Mouse (Mus musculus) neural tube, embryonic 14.5 days (tissue): ENCODE measurements around the gene Aasdhppt. TPM values are rescaled to one million over a fixed set of nuclear protein-coding genes. Genes with fewer than 3 reads are reported as not detected.

ENCODE experiments used
- ATAC-seq: fragments of 200-750 bp; cut with Nextera tagmentation; 2 replicates; pipeline ENCODE4 v1.8.0; 2017; ENCODE audit warnings: low read depth, mild to moderate bottlenecking, moderate TSS enrichment, moderate library complexity
- H3K27ac ChIP-seq: fragments of 300-500 bp; sonication (generic); 2 replicates; pipeline ENCODE4 v1.5.1; 2014; ENCODE audit warnings: low read depth, mild to moderate bottlenecking, control low read depth, low read length, moderate library complexity, mixed read lengths
- H3K27me3 ChIP-seq: fragments of 300-500 bp; sonication (generic); 2 replicates; pipeline ENCODE4 v1.6.1; 2014; ENCODE audit warnings: low read length; ENCODE audit not compliant: control insufficient read depth, insufficient read depth
- H3K36me3 ChIP-seq: fragments of 300-500 bp; sonication (generic); 2 replicates; pipeline ENCODE4 v1.6.1; 2014; ENCODE audit warnings: low read length, mixed read lengths; ENCODE audit not compliant: control insufficient read depth, insufficient read depth
- H3K4me1 ChIP-seq: fragments of 300-500 bp; sonication (generic); 2 replicates; pipeline ENCODE4 v1.6.1; 2014; ENCODE audit warnings: low read length; ENCODE audit not compliant: control insufficient read depth, insufficient read depth
- H3K4me2 ChIP-seq: fragments of 300-500 bp; sonication (generic); 2 replicates; pipeline ENCODE4 v1.6.1; 2014; ENCODE audit warnings: mild to moderate bottlenecking, low read depth, low read length, control low read depth
- H3K4me3 ChIP-seq: fragments of 300-500 bp; sonication (generic); 2 replicates; pipeline ENCODE4 v1.5.1; 2014; ENCODE audit warnings: low read depth, low read length, control low read depth, mixed read lengths
- H3K9ac ChIP-seq: fragments of 300-500 bp; sonication (generic); replicated peaks from 2 replicates; pipeline ENCODE4 v1.6.1; 2014; ENCODE audit warnings: low read depth, mild to moderate bottlenecking, control low read depth, low read length, mixed read lengths
- H3K9me3 ChIP-seq: fragments of 300-500 bp; sonication (generic); 2 replicates; pipeline ENCODE4 v1.6.1; 2016; ENCODE audit warnings: low read length; ENCODE audit not compliant: control insufficient read depth
- WGBS: fragments of 180-500 bp; shearing (Covaris S2); extraction: QIAGEN DNeasy Blood & Tissue Kit; methylation state at CpG from one replicate; pipeline ENCODE4 v1.1.7; 2014; 5-methylcytosine and 5-hydroxymethylcytosine counted together
- polyA plus RNA-seq: library from polyadenylated mRNA; unstranded; fragments of >200 nt; fragmentation: Nextera tagmentation; extraction: Ambion mirVana; gene quantifications from 2 replicates; pipeline ENCODE4 v1.2.1, GENCODE M21; 2014

Gene Aasdhppt
- 35.7 and 37.3 TPM in 2 replicates for polyA plus RNA-seq

DNA sequence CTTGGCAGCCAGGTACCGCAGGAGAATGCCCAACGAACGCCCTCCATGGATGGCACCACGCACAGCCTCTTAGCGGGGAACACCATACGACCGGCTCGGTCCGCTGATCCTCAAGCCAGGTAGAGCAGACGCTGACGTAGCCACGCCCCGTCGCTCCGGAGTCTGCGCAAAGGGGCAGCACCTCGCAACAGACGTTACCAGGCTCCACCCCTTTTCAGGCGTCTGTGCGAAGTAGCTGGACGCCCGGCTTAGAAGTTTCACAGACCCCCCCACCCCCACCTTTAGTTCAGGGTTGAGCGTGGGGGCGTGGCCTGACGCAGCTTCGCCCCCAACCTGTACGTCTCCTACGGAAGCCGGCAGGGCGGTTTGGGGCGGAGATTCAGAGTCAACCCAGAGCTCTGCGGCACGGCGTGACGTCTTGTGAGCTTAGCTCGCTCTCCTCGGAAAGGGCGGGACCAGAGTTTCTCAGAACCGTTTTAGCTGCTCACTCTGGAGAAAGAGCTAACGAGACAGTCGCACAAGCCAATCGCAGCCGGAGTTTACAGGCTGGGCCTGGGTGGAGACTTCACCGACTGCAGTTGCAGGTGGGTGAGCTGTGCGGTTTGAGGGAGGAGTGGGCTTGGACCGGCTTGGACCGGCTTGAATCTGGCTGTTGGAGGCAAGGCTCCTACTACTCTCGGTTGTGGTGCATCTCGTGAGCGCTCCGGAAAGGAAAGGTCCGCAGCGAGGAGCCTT, at the start of gene Aasdhppt, which contains the start of gene Kbtbd3:
Gene Aasdhppt, minus strand, starts transcription at position 121 of the 735 bp plus-strand sequence.
Gene Kbtbd3, plus strand, starts transcription at position 483 of the 735 bp plus-strand sequence.
- H3K9ac ChIP-seq, result peak within 1 kb of the TSS; percentile 75
- peak within 1 kb of the TSS; percentile 68 for H3K4me3 ChIP-seq
- peak within 1 kb of the TSS; percentile 75 for H3K4me2 ChIP-seq
- ATAC-seq, result peak; percentile 98
- WGBS, result under 1% methylated on average over 53 of the region's 53 CpGs
- no peaks in the 10 kb centered on the region for H3K36me3 ChIP-seq
- peak within 1 kb of the TSS; percentile 88 for H3K27ac ChIP-seq
- H3K4me1 ChIP-seq, result peaks cover 8% of the 10 kb centered on the region; the same call in 1 of the 2 replicates
- H3K9me3 ChIP-seq, result no peaks in the 10 kb centered on the region
- H3K27me3 ChIP-seq, result no peaks in the 10 kb centered on the region

DNA sequence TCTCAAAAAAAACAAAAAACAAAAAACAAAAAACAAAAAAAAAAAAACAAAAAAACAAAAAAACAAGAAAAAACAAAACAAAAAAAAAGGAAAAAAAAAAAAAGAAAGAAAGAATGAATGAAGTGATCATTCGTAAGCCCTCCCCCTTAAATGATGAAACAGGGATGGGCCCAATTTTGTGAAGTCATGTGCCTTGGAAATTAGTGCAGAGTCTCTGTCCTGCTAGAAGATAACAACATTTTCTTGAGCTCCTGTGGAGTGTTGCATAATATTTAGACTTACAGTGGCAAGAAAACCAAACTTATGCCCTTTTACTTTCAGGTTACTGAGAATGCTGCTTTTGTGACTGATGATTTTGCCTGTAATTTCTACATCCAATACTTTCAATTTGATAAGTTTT, 43.9 kb upstream of the Aasdhppt start:
- H3K36me3 ChIP-seq, result no peaks in the 10 kb centered on the region
- no peak overlapping the region for H3K27ac ChIP-seq

DNA sequence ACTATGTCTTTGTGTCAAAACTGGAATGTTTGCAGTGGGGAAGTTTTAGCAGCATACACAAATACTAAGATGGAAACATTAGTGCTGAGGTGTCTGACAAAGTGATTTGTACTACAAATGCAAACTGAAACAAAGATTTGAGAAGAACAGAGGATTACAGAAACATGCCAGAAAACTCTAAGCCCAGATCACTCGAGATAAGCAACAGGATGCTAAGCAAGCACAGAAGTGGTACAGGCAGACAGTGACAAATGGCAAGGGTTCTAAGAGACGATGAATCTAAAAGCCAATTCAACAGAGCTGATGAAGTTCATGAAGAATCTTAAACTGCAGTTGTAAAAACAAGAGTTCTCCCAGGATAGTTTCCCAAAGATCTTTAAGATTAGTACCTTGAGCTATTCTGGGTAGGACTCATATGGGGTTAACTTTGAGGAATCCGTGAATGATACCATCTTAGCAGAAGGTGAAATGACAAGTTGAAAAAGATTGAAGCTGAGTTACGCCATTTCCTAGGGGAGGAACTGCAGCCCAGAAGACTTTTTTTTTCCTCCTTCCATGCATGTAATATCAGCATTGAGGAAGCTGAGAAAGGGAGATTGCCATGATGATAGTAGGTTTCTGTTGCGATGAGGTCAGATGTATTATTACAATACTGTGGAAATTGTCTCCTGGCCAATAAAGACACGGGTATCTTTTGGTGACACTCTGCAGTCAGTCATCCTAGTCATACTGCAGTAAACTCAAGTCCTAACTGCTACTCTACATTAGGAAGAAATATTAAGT, 9.9 kb upstream of the Aasdhppt start:
- WGBS, result 88% methylated on average over 6 of the region's 6 CpGs
- no peaks in the 10 kb centered on the region for H3K27me3 ChIP-seq
- H3K27ac ChIP-seq, result no peak overlapping the region
- H3K4me1 ChIP-seq, result no peaks in the 10 kb centered on the region
- H3K36me3 ChIP-seq, result no peaks in the 10 kb centered on the region; the same call in 1 of the 2 replicates
- no peak overlapping the region for H3K4me2 ChIP-seq
- H3K9ac ChIP-seq, result no peak overlapping the region
- no peak for ATAC-seq
- H3K9me3 ChIP-seq, result no peaks in the 10 kb centered on the region; the same call in 1 of the 2 replicates
- H3K4me3 ChIP-seq, result no peak overlapping the region

More for the DNA sequence above, 43.9 kb upstream of the Aasdhppt start:
- Histone ChIP-seq H3K27me3 (no peaks in the 10 kb centered on the region), H3K9ac (no peak overlapping the region), H3K9me3 (no peaks in the 10 kb centered on the region), H3K4me3 (no peak overlapping the region), H3K4me2 (no peak overlapping the region), H3K4me1 (no peaks in the 10 kb centered on the region)
- ATAC-seq, result no peak
- WGBS, result 91% methylated on average over 1 of the region's 1 CpGs

DNA sequence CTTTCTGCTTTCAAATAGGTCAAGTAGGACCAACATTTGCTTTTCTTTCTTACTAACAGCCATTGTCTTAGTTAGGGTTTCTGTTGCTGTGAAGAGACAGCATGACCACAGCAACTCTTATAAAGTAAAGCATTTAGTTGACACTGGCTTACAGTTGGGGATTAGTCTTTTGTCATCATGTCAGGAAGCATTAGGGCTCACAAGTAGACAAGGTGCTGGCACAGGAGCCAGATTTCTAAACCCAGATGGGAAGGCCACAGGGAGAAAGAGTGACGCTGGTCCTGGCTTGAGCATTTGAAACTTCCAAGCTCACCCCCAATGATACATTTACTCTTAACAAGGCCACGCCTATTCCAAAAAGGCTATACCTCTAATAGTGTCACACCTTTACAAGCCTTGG, 6.5 kb upstream of the Aasdhppt start:
- Histone ChIP-seq H3K36me3 (no peaks in the 10 kb centered on the region; the same call in 1 of the 2 replicates), H3K27me3 (no peaks in the 10 kb centered on the region), H3K9ac (no peak overlapping the region), H3K9me3 (no peaks in the 10 kb centered on the region), H3K4me2 (no peak overlapping the region), H3K4me3 (no peak overlapping the region), H3K27ac (no peak overlapping the region), H3K4me1 (peaks cover 1% of the 10 kb centered on the region; the same call in 1 of the 2 replicates)
- WGBS, result 87% methylated on average over 2 of the region's 2 CpGs
- no peak for ATAC-seq

DNA sequence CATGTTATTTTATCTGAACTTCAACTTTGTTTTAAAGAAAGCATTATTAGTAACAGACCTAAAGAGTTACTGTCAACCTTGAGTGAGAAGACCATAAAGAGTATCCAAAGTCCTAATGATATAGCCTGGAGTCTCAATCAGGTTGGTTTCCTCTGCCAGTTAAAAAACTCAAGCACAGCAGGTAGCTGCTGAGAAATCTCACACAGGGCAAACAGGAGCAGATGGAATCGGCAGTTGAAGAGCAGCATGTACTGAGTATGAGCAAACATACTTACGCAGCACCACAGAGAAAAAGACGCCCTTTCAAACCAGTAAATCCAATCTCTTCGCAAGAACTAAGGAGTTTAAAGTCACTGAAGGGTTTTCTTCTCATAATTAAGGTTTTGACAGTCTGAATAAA, 4.7 kb upstream of the Aasdhppt start:
- Histone ChIP-seq H3K4me2 (no peak overlapping the region), H3K36me3 (no peaks in the 10 kb centered on the region; the same call in 1 of the 2 replicates), H3K27ac (no peak overlapping the region), H3K9ac (no peak overlapping the region), H3K4me3 (no peak overlapping the region), H3K27me3 (no peaks in the 10 kb centered on the region), H3K9me3 (no peaks in the 10 kb centered on the region), H3K4me1 (peaks cover 5% of the 10 kb centered on the region; the same call in 1 of the 2 replicates)
- WGBS, result 90% methylated on average over 4 of the region's 4 CpGs
- ATAC-seq, result no peak

GRCm38 (mm10) chr9:4311162-4311561, 1.9 kb upstream of the Aasdhppt start:
- no peaks in the 10 kb centered on the region for H3K27me3 ChIP-seq
- no peaks in the 10 kb centered on the region for H3K9me3 ChIP-seq
- no peak for ATAC-seq
- no peaks in the 10 kb centered on the region for H3K36me3 ChIP-seq
- peaks cover 8% of the 10 kb centered on the region; the same call in 1 of the 2 replicates for H3K4me1 ChIP-seq
- 90% methylated on average over 3 of the region's 3 CpGs for WGBS
- H3K9ac ChIP-seq, result no peak overlapping the region
- no peak overlapping the region for H3K27ac ChIP-seq
- no peak overlapping the region for H3K4me3 ChIP-seq
- H3K4me2 ChIP-seq, result peak overlapping the region; percentile 58; the same call in 1 of the 2 replicates

DNA sequence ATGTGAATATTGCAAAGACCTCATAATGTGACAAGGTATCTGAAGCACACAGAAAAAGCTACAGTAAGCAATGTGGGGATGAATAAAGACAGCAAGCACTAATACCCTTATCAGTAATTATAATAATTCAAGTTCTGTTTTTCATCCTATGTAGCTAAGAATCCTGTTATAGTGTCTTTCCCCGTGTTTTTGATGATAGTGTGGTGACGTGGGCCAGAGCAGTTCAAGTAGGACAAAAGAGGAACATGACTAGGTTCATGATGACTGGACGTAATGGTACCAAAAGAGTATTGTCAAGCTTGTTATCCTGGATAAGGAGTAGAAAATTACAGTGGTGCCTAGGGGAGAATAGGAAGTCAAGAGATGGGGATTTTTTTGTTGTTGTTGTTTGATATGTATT, 1.4 kb upstream of the Aasdhppt start:
- ATAC-seq, result no peak
- Histone ChIP-seq H3K4me3 (peak overlapping the region; percentile 68), H3K4me1 (peaks cover 8% of the 10 kb centered on the region; the same call in 1 of the 2 replicates), H3K9me3 (no peaks in the 10 kb centered on the region), H3K9ac (peak overlapping the region; percentile 73), H3K36me3 (no peaks in the 10 kb centered on the region), H3K27ac (peak overlapping the region; percentile 88; the same call in 1 of the 2 replicates), H3K27me3 (no peaks in the 10 kb centered on the region), H3K4me2 (peak overlapping the region; percentile 58)
- 73% methylated on average over 3 of the region's 3 CpGs for WGBS

GRCm38 (mm10) chr9:4308628-4309350, 482 bp downstream of the Aasdhppt start:
- Histone ChIP-seq H3K27ac (peak overlapping the region; percentile 71), H3K27me3 (no peaks in the 10 kb centered on the region), H3K9ac (peak overlapping the region; percentile 75), H3K9me3 (no peaks in the 10 kb centered on the region), H3K36me3 (no peaks in the 10 kb centered on the region), H3K4me1 (peaks cover 8% of the 10 kb centered on the region; the same call in 1 of the 2 replicates), H3K4me3 (peak overlapping the region; percentile 68), H3K4me2 (peak overlapping the region; percentile 75)
- 1% methylated on average over 36 of the region's 36 CpGs for WGBS
- ATAC-seq, result peak; percentile 58
